Mouse (Mus musculus) cerebellum, adult 18-20 months (tissue): ENCODE results near the gene Gm5751.
"Not testable (repeated sequence)": the region's sequence is repeated elsewhere in the genome, so short reads cannot be mapped to it uniquely, and the experiment has no call there.

Source experiments
- DNase-seq, 2 experiments: peaks; one replicate each; pipeline ENCODE4 v3.0.0; 2021

Gene Gm5751

DNA sequence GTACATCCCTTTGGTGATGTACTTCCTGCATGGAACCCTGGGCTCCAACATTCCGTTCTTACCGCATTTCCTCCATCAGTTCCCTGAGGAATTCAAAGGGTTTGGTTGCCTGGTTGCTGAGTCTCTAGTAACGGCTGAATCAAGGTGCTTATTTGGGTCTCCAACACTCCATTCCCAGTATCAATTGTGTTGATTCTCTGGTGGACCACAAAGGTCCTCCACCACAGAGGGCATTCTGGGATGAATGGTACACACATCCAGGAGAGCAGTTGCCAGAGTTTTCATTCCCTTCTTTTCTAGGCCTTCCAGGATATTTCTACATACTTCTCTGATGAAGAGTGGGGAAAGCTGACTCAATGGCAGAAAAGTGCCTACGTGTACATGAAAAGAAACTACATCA is at the start of gene Gm5751:
Gene Gm5751, plus strand, starts transcription at position 301 of the 400 bp plus-strand sequence.
- DNase-seq = not testable (repeated sequence)

DNA sequence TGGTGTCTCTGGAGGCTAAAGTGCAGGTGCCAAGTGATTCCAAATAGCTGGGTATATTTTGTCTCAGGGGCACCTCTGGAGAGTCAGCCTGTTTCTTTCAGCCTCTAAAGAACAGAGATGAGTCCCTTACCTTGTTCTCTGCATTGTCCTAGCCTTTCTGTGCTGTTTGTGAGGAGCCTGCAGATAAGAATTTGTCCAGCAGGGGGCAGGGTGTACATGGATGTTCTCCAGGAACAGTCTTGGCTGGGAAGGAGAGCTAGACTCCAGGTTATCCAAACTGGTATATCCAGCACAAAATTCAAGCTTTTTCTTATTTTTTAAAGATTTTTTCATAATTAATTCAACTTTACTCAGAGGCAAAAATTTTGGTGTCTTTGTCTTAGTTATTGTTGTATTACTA is 42.0 kb upstream of the Gm5751 start:
- DNase-seq = peak; percentile 51 to 54

DNA sequence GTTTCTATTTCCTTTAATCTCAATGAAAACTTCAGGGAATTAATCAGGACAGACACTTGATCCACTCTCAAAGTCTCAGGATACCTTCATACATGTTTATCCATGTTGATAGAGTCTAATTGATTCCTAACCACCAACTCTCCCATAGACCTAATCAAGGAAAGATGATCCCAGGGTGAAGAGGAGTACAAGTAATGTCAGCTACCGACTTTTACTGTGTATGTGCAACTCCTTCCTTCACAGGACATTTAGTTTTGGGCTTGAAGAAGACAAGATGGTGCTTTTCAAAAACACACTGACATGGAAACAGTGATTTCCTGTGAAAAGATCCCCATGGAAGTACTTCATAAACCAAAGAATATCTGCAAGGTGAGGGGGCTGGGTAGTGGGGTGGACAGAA is 30.4 kb upstream of the Gm5751 start, which contains the start of gene Gm6592:
Gene Gm6592, plus strand, starts transcription at position 301 of the 400 bp plus-strand sequence.
- no peak for DNase-seq

GRCm38 (mm10) chrX:8852486-8852885 is 21.6 kb upstream of the Gm5751 start:
- DNase-seq = no peak

DNA sequence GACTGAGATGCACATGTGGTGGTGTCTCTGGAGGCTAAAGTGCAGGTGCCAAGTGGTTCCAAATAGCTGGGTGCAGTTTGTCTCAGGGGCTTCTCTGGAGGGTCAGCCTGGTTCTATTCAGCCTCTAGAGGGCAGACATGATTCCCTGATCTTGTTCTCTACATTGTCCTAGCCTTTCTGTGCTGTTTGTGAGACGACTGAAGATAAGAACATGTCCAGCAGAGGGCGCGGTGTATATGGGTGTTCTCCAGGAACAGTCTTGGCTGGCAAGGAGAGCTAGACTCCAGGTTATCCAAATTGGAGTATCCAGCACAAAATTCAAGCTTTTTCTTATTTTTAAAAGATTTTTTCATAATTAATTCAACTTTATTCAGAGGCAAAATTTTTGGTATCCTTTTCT is 9.7 kb upstream of the Gm5751 start:
- peak; percentile 40 to 51 for DNase-seq

GRCm38 (mm10) chrX:8884336-8884735 is 10.3 kb downstream of the Gm5751 start:
- DNase-seq = no peak

DNA sequence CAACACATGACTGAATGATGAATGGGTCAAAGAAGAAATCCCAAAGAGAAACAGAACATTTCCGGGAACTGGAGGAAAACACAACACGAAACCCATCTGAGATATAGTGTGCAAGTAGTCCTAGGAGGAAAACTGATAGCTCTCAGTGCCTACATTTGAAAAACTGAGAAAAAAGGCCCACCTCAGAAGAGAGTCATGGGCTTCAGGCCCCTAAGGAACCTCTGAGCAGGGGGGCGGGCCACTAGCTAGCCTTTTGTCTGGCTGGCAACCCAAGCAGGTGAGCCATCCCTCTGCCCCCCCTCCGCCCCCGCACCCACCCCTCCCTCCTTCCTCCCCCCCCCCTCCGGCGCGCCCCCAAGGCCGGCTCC is 17.9 kb downstream of the Gm5751 start:
- no peak for DNase-seq

GRCm38 (mm10) chrX:8892343-8893155 is 18.5 kb downstream of the Gm5751 start, which contains the start of gene B630019K06Rik:
Gene B630019K06Rik, plus strand, starts transcription at chrX:8892382.
- peak; percentile 46 to 67 for DNase-seq

- DNase-seq = peak; percentile 17 to 37
Measured at GRCm38 (mm10) chrX:8893182-8893651, 19.2 kb downstream of the Gm5751 start.

GRCm38 (mm10) chrX:8900823-8901222 is 26.8 kb downstream of the Gm5751 start:
- no peak for DNase-seq

DNA sequence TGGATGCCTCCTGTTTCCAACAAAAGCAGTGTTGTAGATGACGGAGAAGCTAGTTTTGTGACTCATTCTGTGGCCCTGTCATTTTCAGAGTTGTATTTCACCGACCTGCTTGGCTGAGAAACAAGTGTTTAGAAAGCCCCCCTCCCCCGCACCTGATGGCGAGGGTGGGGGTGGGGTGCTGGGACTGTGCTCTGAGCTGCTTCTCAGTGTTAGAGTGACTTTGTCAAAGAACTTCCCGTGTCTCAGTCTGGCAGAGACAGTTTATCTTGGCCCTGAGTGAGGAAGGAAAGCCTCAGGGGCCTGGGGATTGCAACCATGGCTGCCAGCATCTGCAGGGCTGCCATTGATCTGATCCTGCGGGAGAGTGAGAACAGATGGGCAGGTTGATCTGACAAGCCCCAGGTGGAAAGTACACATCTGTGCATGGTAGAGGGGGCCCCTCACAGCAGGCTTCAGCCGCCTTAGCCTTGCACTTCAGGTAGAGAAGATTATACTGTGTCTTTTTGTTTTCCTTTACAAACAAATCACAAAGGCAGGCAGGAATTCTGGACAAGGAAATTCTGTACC is 27.9 kb downstream of the Gm5751 start:
- DNase-seq = no peak

- no peak for DNase-seq
Measured at GRCm38 (mm10) chrX:8921080-8921479, 47.0 kb downstream of the Gm5751 start.

DNA sequence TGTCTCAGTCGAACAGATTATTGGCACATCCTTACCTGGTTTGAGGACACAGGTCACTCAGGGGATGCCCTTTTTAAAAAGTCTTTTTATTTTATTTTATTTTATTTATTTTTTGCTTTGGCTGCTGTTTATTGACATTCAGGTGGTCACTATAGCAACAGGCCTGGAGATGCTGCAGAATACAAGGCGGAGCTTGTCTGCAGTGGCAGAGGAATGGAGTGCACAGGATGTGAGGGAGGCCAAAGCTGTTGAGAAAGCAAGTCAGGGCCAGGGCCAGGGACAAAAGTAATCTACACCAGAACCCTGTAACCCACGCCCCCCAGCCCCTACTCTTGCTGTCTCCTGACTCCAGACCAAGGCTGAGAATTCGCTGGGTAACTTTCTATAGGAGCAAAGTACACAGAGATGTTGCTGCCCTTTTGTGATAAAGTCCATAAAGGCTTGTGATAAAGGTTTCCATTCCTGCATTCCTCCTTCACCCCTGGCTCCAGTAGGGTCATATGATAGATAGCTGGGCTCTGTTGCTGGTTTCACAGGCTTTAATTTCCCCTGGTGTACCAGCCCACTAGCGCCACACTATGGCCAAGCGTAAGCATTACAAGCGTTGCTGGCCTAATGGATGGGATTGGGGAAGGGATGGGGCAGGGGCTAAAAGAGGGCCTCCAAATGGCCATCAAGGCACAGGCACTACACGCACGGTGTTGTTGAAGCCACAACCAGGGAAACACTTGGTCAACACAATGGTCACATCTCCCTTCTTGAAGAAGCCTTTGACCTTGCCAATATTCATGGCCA is 48.0 kb downstream of the Gm5751 start:
- peak in 1 of 2 experiments; percentile 4 for DNase-seq

GRCm38 (mm10) chrX:8927308-8927707 is 53.3 kb downstream of the Gm5751 start:
- no peak for DNase-seq
